Mouse (Mus musculus) limb, embryonic 14.5 days (tissue): ENCODE measurements around the gene C77080. TPM values are rescaled to one million over a fixed set of nuclear protein-coding genes. Genes with fewer than 3 reads are reported as not detected.

Source experiments
- ATAC-seq: fragments of 200-750 bp; cut with Nextera tagmentation; 2 replicates; pipeline ENCODE4 v1.8.0; 2017; ENCODE audit warnings: low read depth, moderate number of reproducible peaks, moderate TSS enrichment; ENCODE audit not compliant: low FRiP score
- DNase-seq: peaks from one replicate; pipeline ENCODE4 v3.0.0-alpha.2; 2015; ENCODE audit warnings: low spot score
- H3K27ac ChIP-seq: fragments of 300-500 bp; sonication (generic); replicated peaks from 2 replicates; pipeline ENCODE4 v1.5.1; 2014; ENCODE audit warnings: low read depth, mild to moderate bottlenecking, low read length, moderate library complexity, mixed read lengths
- H3K27me3 ChIP-seq: fragments of 300-500 bp; sonication (generic); 2 replicates; pipeline ENCODE4 v1.6.1; 2014; ENCODE audit warnings: low read length, mixed read lengths; ENCODE audit not compliant: control insufficient read depth, insufficient read depth
- H3K36me3 ChIP-seq: fragments of 300-500 bp; sonication (generic); 2 replicates; pipeline ENCODE4 v1.6.1; 2014; ENCODE audit warnings: mild to moderate bottlenecking, low read length, moderate library complexity, mixed read lengths; ENCODE audit not compliant: control insufficient read depth, insufficient read depth
- H3K4me1 ChIP-seq: fragments of 300-500 bp; sonication (generic); 2 replicates; pipeline ENCODE4 v1.6.1; 2014; ENCODE audit warnings: antibody characterized with exemption, low read length, mixed read lengths; ENCODE audit not compliant: control insufficient read depth, insufficient read depth
- H3K4me2 ChIP-seq: fragments of 300-500 bp; sonication (generic); replicated peaks from 2 replicates; pipeline ENCODE4 v1.6.1; 2014; ENCODE audit warnings: low read depth, mild to moderate bottlenecking, low read length, moderate library complexity; ENCODE audit not compliant: severe bottlenecking
- H3K4me3 ChIP-seq: fragments of 300-500 bp; sonication (generic); replicated peaks from 2 replicates; pipeline ENCODE4 v1.5.1; 2014; ENCODE audit warnings: low read length
- H3K9ac ChIP-seq: fragments of 300-500 bp; sonication (generic); 2 replicates; pipeline ENCODE4 v1.6.1; 2014; ENCODE audit warnings: mild to moderate bottlenecking, low read depth, low read length, moderate library complexity; ENCODE audit not compliant: severe bottlenecking
- H3K9me3 ChIP-seq: fragments of 300-500 bp; sonication (generic); 2 replicates; pipeline ENCODE4 v1.6.1; 2016; ENCODE audit warnings: low read length; ENCODE audit not compliant: control insufficient read depth
- POLR2A ChIP-seq: fragments of 200-500 bp; IDR thresholded peaks from 2 replicates; pipeline ENCODE4 v1.8.0; 2012; ENCODE audit warnings: inconsistent platforms, mild to moderate bottlenecking, moderate library complexity, borderline replicate concordance; ENCODE audit not compliant: insufficient read depth, insufficient read length; ENCODE audit errors: extremely low read depth
- WGBS: fragments of 180-500 bp; shearing (Covaris S2); extraction: QIAGEN DNeasy Blood & Tissue Kit; methylation state at CpG from one replicate; pipeline ENCODE4 v1.1.7; 2014; 5-methylcytosine and 5-hydroxymethylcytosine counted together
- polyA plus RNA-seq, 2 experiments: library from polyadenylated mRNA; depleted of rRNA in 1 of 2; stranded (reverse) in 1 of 2; unstranded in 1 of 2; fragments of >200 nt; fragmentation: Nextera tagmentation in 1 of 2; extraction: Ambion mirVana in 1 of 2; gene quantifications; 2 replicates each; pipeline versions ENCODE4 v1.2.1 to v1.2.3; 2012 to 2014

The C77080 gene
- polyA plus RNA-seq, 2 experiments, result 7.6 to 17.1 TPM

DNA sequence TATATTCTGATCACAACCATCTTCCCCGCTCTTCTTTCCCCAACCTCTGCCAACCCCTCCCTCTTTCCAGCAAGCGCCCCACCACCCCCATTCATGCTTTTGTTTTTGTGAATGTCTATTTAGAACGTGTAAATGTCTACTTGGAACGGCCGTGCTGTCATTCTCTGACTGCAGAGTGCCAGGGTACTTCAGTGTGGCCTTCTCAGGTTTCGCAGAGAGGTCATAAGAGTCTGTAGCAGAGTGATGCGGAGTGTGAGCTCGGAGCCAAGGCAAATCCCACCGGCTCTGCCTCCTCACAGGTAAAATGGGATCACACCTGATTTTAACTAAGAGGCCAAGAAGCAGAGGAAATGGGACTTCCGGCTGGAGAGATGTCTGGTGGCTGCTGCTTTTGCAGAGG, 37.9 kb upstream of the C77080 start:
- DNase-seq (no peak), ATAC-seq (no peak)
- H3K4me2 ChIP-seq, result no peak overlapping the region
- H3K36me3 ChIP-seq, result no peaks in the 10 kb centered on the region; the same call in 1 of the 2 replicates
- WGBS, result 41% methylated on average over 10 of the region's 10 CpGs
- TF ChIP-seq POLR2A, result no peak
- H3K27me3 ChIP-seq, result no peaks in the 10 kb centered on the region
- no peak overlapping the region for H3K4me3 ChIP-seq
- no peaks in the 10 kb centered on the region for H3K4me1 ChIP-seq
- 0 out of 2 replicates have a peak overlapping the region, but pooled peaks have one; percentile 9 for H3K27ac ChIP-seq
- peaks cover 13% of the 10 kb centered on the region; the same call in 1 of the 2 replicates for H3K9me3 ChIP-seq
- no peak overlapping the region for H3K9ac ChIP-seq

DNA sequence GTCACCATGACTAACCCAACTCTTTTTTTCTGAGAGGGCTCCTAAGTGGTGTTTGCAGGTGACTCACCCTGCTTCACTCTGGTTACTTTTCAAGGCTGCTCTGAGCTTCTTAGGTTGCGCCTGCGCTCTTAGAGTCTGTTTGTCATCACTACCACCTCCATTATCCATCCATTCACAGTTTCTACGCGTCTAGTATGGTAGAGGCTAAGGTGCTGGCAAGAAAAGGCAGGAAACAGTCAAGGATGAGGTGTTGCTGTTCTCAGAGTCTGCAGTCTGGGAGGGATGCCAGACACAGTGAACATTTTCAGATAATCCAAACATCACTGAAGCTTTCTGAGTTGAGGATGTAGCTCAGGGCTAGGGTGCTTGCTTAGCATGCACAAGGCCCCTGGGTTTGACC, 36.5 kb upstream of the C77080 start:
- H3K4me3 ChIP-seq, result no peak overlapping the region
- H3K27me3 ChIP-seq, result no peaks in the 10 kb centered on the region
- H3K9me3 ChIP-seq, result peaks cover 13% of the 10 kb centered on the region; the same call in 1 of the 2 replicates
- DNase-seq (peak; percentile 26), ATAC-seq (no peak)
- no peak overlapping the region for H3K27ac ChIP-seq
- WGBS, result 75% methylated on average over 4 of the region's 4 CpGs
- no peak for TF ChIP-seq POLR2A
- H3K36me3 ChIP-seq, result no peaks in the 10 kb centered on the region; the same call in 1 of the 2 replicates
- peaks cover 11% of the 10 kb centered on the region for H3K4me1 ChIP-seq
- no peak overlapping the region for H3K9ac ChIP-seq
- no peak overlapping the region for H3K4me2 ChIP-seq

DNA sequence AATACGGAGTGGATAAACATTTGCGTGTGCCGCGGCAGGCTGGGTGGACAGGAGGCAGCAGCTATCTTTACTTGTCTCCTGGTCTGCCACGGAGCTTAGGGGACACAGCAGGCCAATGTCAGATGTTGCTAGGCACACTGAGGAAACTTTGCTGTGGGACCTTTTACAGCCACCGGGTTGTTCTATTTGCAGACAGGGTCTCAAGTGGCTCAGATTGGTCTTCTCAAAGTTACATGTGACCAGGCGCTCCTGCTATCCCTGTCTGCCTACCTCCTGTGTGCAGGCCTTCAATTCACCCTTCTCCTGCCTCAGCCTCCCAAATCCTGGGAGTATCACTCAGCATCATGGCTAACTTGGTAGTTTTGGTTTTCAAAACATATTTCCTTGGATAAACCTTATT, 34.9 kb upstream of the C77080 start:
- ATAC-seq, result no peak
- WGBS, result 81% methylated on average over 7 of the region's 7 CpGs
- TF ChIP-seq POLR2A, result no peak

DNA sequence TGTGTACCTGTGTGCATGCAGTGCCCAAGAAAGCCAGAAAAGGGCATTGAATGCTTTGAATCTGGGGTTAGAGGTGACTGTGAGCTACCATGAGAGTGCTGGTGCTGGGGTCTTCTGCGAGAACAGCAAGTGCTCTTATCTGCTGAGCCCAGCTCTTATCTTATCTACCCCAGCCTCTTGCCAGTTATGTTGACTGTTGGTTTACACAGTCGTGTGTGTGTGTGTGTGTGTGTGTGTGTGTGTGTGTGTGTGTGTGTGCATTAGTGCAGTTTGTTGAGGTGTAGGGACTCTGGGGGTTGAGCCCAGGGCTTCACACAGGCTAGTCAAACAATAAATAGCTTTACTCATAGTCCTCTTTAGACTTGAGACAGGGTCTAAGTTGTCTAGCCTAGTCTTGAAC, 34.0 kb upstream of the C77080 start:
- no peaks in the 10 kb centered on the region for H3K36me3 ChIP-seq
- H3K4me3 ChIP-seq, result no peak overlapping the region
- no peaks in the 10 kb centered on the region for H3K9me3 ChIP-seq
- H3K27me3 ChIP-seq, result no peaks in the 10 kb centered on the region
- H3K27ac ChIP-seq, result no peak overlapping the region
- no peak for ATAC-seq
- WGBS, result 68% methylated on average over 2 of the region's 2 CpGs
- TF ChIP-seq POLR2A, result no peak
- DNase-seq, result no peak
- H3K4me1 ChIP-seq, result peaks cover 11% of the 10 kb centered on the region
- H3K4me2 ChIP-seq, result no peak overlapping the region
- no peak overlapping the region for H3K9ac ChIP-seq

More for the DNA sequence above, 34.9 kb upstream of the C77080 start:
- Histone ChIP-seq H3K4me2 (no peak overlapping the region), H3K36me3 (no peaks in the 10 kb centered on the region; the same call in 1 of the 2 replicates), H3K4me1 (peaks cover 11% of the 10 kb centered on the region), H3K27ac (no peak overlapping the region), H3K9me3 (peaks cover 7% of the 10 kb centered on the region; the same call in 1 of the 2 replicates), H3K9ac (no peak overlapping the region), H3K27me3 (no peaks in the 10 kb centered on the region), H3K4me3 (no peak overlapping the region)
- no peak for DNase-seq

DNA sequence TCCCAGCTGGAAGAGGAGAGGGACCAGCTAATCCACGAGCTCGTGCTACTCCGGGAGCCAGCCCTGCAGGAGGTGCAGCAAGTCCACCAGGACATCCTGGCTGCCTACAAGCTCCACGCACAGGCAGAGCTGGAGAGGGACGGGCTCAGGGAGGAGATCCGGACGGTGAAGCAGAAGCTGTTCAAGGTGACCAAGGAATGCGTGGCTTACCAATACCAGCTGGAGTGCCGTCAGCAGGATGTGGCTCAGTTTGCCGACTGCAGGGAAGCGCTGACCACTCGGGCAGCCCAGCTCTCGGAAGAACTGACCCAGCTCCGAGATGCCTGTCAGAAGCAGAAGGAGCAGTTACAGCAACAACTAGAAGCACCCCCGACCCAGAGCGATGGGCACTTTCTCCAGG, 32.5 kb upstream of the C77080 start:
- WGBS, result 34% methylated on average over 16 of the region's 16 CpGs
- Histone ChIP-seq H3K27me3 (no peaks in the 10 kb centered on the region), H3K4me2 (0 out of 2 replicates have a peak overlapping the region, but pooled peaks have one; percentile 1), H3K4me3 (no peak overlapping the region), H3K27ac (no peak overlapping the region), H3K4me1 (peaks cover 11% of the 10 kb centered on the region), H3K9me3 (no peaks in the 10 kb centered on the region), H3K36me3 (no peaks in the 10 kb centered on the region), H3K9ac (peak overlapping the region; percentile 25; the same call in 1 of the 2 replicates)
- ATAC-seq (no peak), DNase-seq (no peak)
- TF ChIP-seq POLR2A, result no peak
